Mouse (Mus musculus): ENCODE results near the gene 6330409D20Rik. TPM values are rescaled to one million over a fixed set of nuclear protein-coding genes. Genes with fewer than 3 reads are reported as not detected.

The 6330409D20Rik gene
- total RNA-seq, 4 experiments from 2014 or later, result not detected

GRCm38 (mm10) chr2:32699680-32700079 lies 41.1 kb downstream of the 6330409D20Rik start:
- no peak for DNase-seq (ENCODE audit: low spot score)

- no peak for DNase-seq (ENCODE audit: low spot score)
Measured at GRCm38 (mm10) chr2:32694691-32695090, 46.1 kb downstream of the 6330409D20Rik start.

GRCm38 (mm10) chr2:32693823-32694411 lies 46.9 kb downstream of the 6330409D20Rik start:
- DNase-seq (ENCODE audit: low spot score), result peak; percentile 94

- DNase-seq (ENCODE audit: low spot score), result no peak
Measured at GRCm38 (mm10) chr2:32693282-32693681, 47.5 kb downstream of the 6330409D20Rik start.

GRCm38 (mm10) chr2:32692496-32692895 lies 48.3 kb downstream of the 6330409D20Rik start:
- no peak for DNase-seq (ENCODE audit: low spot score)

GRCm38 (mm10) chr2:32691041-32691440 lies 49.8 kb downstream of the 6330409D20Rik start:
- DNase-seq (ENCODE audit: low spot score), result no peak

- peak; percentile 87 for DNase-seq (ENCODE audit: low spot score)
Measured at GRCm38 (mm10) chr2:32689420-32689819, 51.4 kb downstream of the 6330409D20Rik start.

GRCm38 (mm10) chr2:32687562-32687961 lies 53.3 kb downstream of the 6330409D20Rik start:
- DNase-seq (ENCODE audit: low spot score), result no peak

GRCm38 (mm10) chr2:32686640-32687039 lies 54.2 kb downstream of the 6330409D20Rik start:
- no peak for DNase-seq (ENCODE audit: low spot score)

GRCm38 (mm10) chr2:32685807-32686206 lies 55.0 kb downstream of the 6330409D20Rik start:
- DNase-seq (ENCODE audit: low spot score), result no peak

GRCm38 (mm10) chr2:32684681-32685428 lies 56.0 kb downstream of the 6330409D20Rik start:
- DNase-seq (ENCODE audit: low spot score), result no peak

GRCm38 (mm10) chr2:32683701-32684100 lies 57.1 kb downstream of the 6330409D20Rik start:
- DNase-seq (ENCODE audit: low spot score), result no peak

- DNase-seq (ENCODE audit: low spot score), result no peak
Measured at GRCm38 (mm10) chr2:32682721-32683417, 57.9 kb downstream of the 6330409D20Rik start.

Small RNA genes lying within 50 kb of the gene (microRNA-seq; reads per million reads assigned to microRNA genes)
- gene Mir2861 (not detected), gene Mir3960 (not detected), gene Mir8093 (not detected)

Other genes starting within 250 kb of the 6330409D20Rik start
- gene Fam102a, start 205.7 kb downstream of the 6330409D20Rik start, total RNA-seq (2022), result 10 to 100 TPM in 1 of 4 experiments, 1 to 10 TPM in 3; 6.8 to 10.9 (median 8.6) TPM
- 10 to 100 TPM; 16.5 to 22.2 (median 18.6) TPM for gene Dpm2, start 170.2 kb downstream of the 6330409D20Rik start, total RNA-seq (2022)
- gene Pip5kl1, start 166.2 kb downstream of the 6330409D20Rik start, total RNA-seq (2022), result under 1 TPM in 1 of 4 experiments, not detected in 3; 0.34 TPM
- gene 9430097D07Rik, start 165.3 kb downstream of the 6330409D20Rik start, total RNA-seq (2022), result not detected
- 10 to 100 TPM; 15.6 to 23.2 (median 20.7) TPM for gene St6galnac4, start 153.9 kb downstream of the 6330409D20Rik start, total RNA-seq (2022)
- gene St6galnac6, start 141.3 kb downstream of the 6330409D20Rik start, total RNA-seq (2022), result 100 to 1,000 TPM; 102 to 131 (median 114) TPM
- 100 to 1,000 TPM; 656 to 809 (median 697) TPM for gene Ak1, start 119.3 kb downstream of the 6330409D20Rik start, total RNA-seq (2022)
- gene Eng, start 94.4 kb downstream of the 6330409D20Rik start, total RNA-seq (2022), result 100 to 1,000 TPM; 111 to 143 (median 126) TPM
- gene Fpgs, start 36.9 kb downstream of the 6330409D20Rik start, total RNA-seq (2022), result 1 to 10 TPM; 5.5 to 6.0 (median 5.8) TPM
- gene Cdk9, start 27.9 kb downstream of the 6330409D20Rik start, total RNA-seq (2022), result 10 to 100 TPM; 23.3 to 27.1 (median 25.7) TPM
- 10 to 100 TPM; 16.4 to 28.8 (median 21.7) TPM for gene Sh2d3c, start 20.0 kb downstream of the 6330409D20Rik start, total RNA-seq (2022)
- gene Tor2a, start 16.2 kb upstream of the 6330409D20Rik start, total RNA-seq (2022), result 10 to 100 TPM in 1 of 4 experiments, 1 to 10 TPM in 3; 7.8 to 10.1 (median 8.2) TPM
- under 1 TPM in 1 of 4 experiments, not detected in 3; 0.19 TPM for gene Ttc16, start 34.6 kb upstream of the 6330409D20Rik start, total RNA-seq (2022)
- 1 to 10 TPM; 2.7 to 4.0 (median 3.2) TPM for gene Ptrh1, start 34.8 kb upstream of the 6330409D20Rik start, total RNA-seq (2022)
- not detected for gene Cfap157, start 43.4 kb upstream of the 6330409D20Rik start, total RNA-seq (2022)
- 10 to 100 TPM in 3 of 4 experiments, 1 to 10 TPM in 1; 8.5 to 10.8 (median 10.5) TPM for gene Stxbp1, start 106.2 kb upstream of the 6330409D20Rik start, total RNA-seq (2022)
- 10 to 100 TPM; 19.1 to 26.8 (median 22.6) TPM for gene Fam129b, start 135.1 kb upstream of the 6330409D20Rik start, total RNA-seq (2022)
- 10 to 100 TPM; 56.3 to 66.1 (median 58.9) TPM for gene Rpl12, start 220.5 kb upstream of the 6330409D20Rik start, total RNA-seq (2022)
- 10 to 100 TPM; 13.1 to 21.8 (median 17.5) TPM for gene Lrsam1, start 220.6 kb upstream of the 6330409D20Rik start, total RNA-seq (2022)
- 10 to 100 TPM; 15.2 to 20.2 (median 17.1) TPM for gene Slc2a8, start 241.1 kb upstream of the 6330409D20Rik start, total RNA-seq (2022)

Data from heart, adult 8-10 months (tissue).